Mouse (Mus musculus) small intestine, adult 2 months (tissue): Measurements from ENCODE around the gene Blvra. TPM values are rescaled to one million over a fixed set of nuclear protein-coding genes. Genes with fewer than 3 reads are reported as not detected.
"Not testable (repeated sequence)": the region's sequence is repeated elsewhere in the genome, so short reads cannot be mapped to it uniquely, and the experiment has no call there.

Experiments
- H3K27ac ChIP-seq: fragments of 200-500 bp; 2 replicates; pipeline ENCODE4 v1.5.1; 2012; ENCODE audit warnings: low read depth, low read length, control low read depth, inconsistent platforms; ENCODE audit not compliant: insufficient read depth
- H3K27me3 ChIP-seq: fragments of 200-500 bp; 2 replicates; pipeline ENCODE4 v1.6.1; 2012; ENCODE audit warnings: mild to moderate bottlenecking, moderate library complexity, low read length, inconsistent platforms; ENCODE audit not compliant: control insufficient read depth, insufficient read depth
- H3K36me3 ChIP-seq: fragments of 200-500 bp; 2 replicates; pipeline ENCODE4 v1.6.1; 2012; ENCODE audit warnings: mild to moderate bottlenecking, low read length, control low read depth, inconsistent platforms; ENCODE audit not compliant: control insufficient read depth, insufficient read depth
- H3K4me1 ChIP-seq: fragments of 200-500 bp; 2 replicates; pipeline ENCODE4 v1.6.1; 2012; ENCODE audit warnings: low read length, inconsistent platforms, mixed read lengths; ENCODE audit not compliant: control insufficient read depth, insufficient read depth, insufficient read length
- H3K4me3 ChIP-seq: fragments of 200-500 bp; 2 replicates; pipeline ENCODE4 v1.5.1; 2012; ENCODE audit warnings: low read depth, mild to moderate bottlenecking, control low read depth, inconsistent platforms, low read length, moderate library complexity
- CTCF ChIP-seq: fragments of 200-500 bp; IDR thresholded peaks from 2 replicates; pipeline ENCODE4 v1.5.1; 2012; ENCODE audit warnings: low read depth, mild to moderate bottlenecking, control low read depth, inconsistent platforms, low read length, moderate library complexity, mixed read lengths; ENCODE audit not compliant: insufficient replicate concordance, insufficient read length; ENCODE audit errors: extremely low read depth
- POLR2A ChIP-seq: fragments of 200-500 bp; IDR thresholded peaks from 2 replicates; pipeline ENCODE4 v1.6.1; 2012; ENCODE audit warnings: low read depth, mild to moderate bottlenecking, control low read depth, inconsistent platforms, low read length, moderate library complexity
- WGBS: fragments of 180-500 bp; shearing (Covaris S2); methylation state at CpG from one replicate; pipeline ENCODE4 v1.1.7; 2018; 5-methylcytosine and 5-hydroxymethylcytosine counted together
- polyA plus RNA-seq: library from polyadenylated mRNA; depleted of rRNA; stranded (reverse); fragments of >200 nt; gene quantifications from 2 replicates; pipeline ENCODE4 v1.2.3, GENCODE M21; 2012

Gene Blvra
- polyA plus RNA-seq, 1 experiment: 3.7 TPM

- Histone ChIP-seq H3K4me3 (no peak overlapping the region), H3K27ac (no peak overlapping the region), H3K4me1 (no peaks in the 10 kb centered on the region), H3K36me3 (peaks cover 24% of the 10 kb centered on the region), H3K27me3 (no peaks in the 10 kb centered on the region)
- WGBS: 84% methylated on average over 4 of the region's 4 CpGs
- TF ChIP-seq POLR2A (no peak), CTCF (no peak)
Observed at GRCm38 (mm10) chr2:127108986-127109385, 38.5 kb downstream of the Blvra start.

GRCm38 (mm10) chr2:127121591-127122235 is 51.2 kb downstream of the Blvra start:
- TF ChIP-seq POLR2A (no peak), CTCF (no peak)
- Histone ChIP-seq H3K4me3 (no peak overlapping the region), H3K4me1 (no peaks in the 10 kb centered on the region), H3K36me3 (peaks cover 27% of the 10 kb centered on the region), H3K27ac (peak overlapping the region; percentile 28), H3K27me3 (no peaks in the 10 kb centered on the region)
- WGBS: 81% methylated on average over 8 of the region's 8 CpGs

GRCm38 (mm10) chr2:127128926-127129325 is 58.5 kb downstream of the Blvra start:
- Histone ChIP-seq H3K27me3 (no peaks in the 10 kb centered on the region), H3K36me3 (peaks cover 4% of the 10 kb centered on the region)
- 75% methylated on average over 5 of the region's 5 CpGs for WGBS

GRCm38 (mm10) chr2:127131353-127131752 is 60.9 kb downstream of the Blvra start:
- Histone ChIP-seq H3K27me3 (no peaks in the 10 kb centered on the region), H3K27ac (no peak overlapping the region), H3K36me3 (0 out of 2 replicates have a peak, but pooled peaks cover 1% of the 10 kb centered on the region), H3K4me1 (peaks cover 4% of the 10 kb centered on the region; the same call in 1 of the 2 replicates), H3K4me3 (no peak overlapping the region)
- WGBS: 35% methylated on average over 8 of the region's 8 CpGs
- TF ChIP-seq POLR2A: no peak
- no peak for TF ChIP-seq CTCF

More at GRCm38 (mm10) chr2:127128926-127129325, 58.5 kb downstream of the Blvra start:
- no peak for TF ChIP-seq CTCF
- TF ChIP-seq POLR2A: no peak
- Histone ChIP-seq H3K4me1 (peaks cover 4% of the 10 kb centered on the region; the same call in 1 of the 2 replicates), H3K4me3 (no peak overlapping the region), H3K27ac (no peak overlapping the region)

- TF ChIP-seq POLR2A (peak; percentile 93), CTCF (no peak)
- peak within 1 kb of the TSS; percentile 91 for H3K4me3 ChIP-seq
- H3K27me3 ChIP-seq: no peaks in the 10 kb centered on the region
- H3K4me1 ChIP-seq: peaks cover 11% of the 10 kb centered on the region; the same call in 1 of the 2 replicates
- peak within 1 kb of the TSS; percentile 88 for H3K27ac ChIP-seq
- 1% methylated on average over 57 of the region's 57 CpGs for WGBS
- H3K36me3 ChIP-seq: no peaks in the 10 kb centered on the region
Observed at GRCm38 (mm10) chr2:127133621-127134461, 63.4 kb downstream of the Blvra start, which contains the start of gene Ncaph. Gene Ncaph, minus strand, starts transcription at chr2:127133954.

GRCm38 (mm10) chr2:127135255-127135654 is 64.8 kb downstream of the Blvra start:
- H3K27me3 ChIP-seq, H3K36me3 ChIP-seq, H3K27ac ChIP-seq, H3K4me3 ChIP-seq: not testable (repeated sequence)
- 24% methylated on average over 3 of the region's 3 CpGs for WGBS
- H3K4me1 ChIP-seq: peaks cover 11% of the 10 kb centered on the region; the same call in 1 of the 2 replicates

GRCm38 (mm10) chr2:127136979-127137378 is 66.5 kb downstream of the Blvra start:
- 3% methylated on average over 5 of the region's 5 CpGs for WGBS
- Histone ChIP-seq H3K27ac (peak overlapping the region; percentile 26), H3K4me3 (no peak overlapping the region), H3K27me3 (no peaks in the 10 kb centered on the region), H3K36me3 (peaks cover 1% of the 10 kb centered on the region; the same call in 1 of the 2 replicates), H3K4me1 (peaks cover 12% of the 10 kb centered on the region; the same call in 1 of the 2 replicates)
- TF ChIP-seq CTCF (no peak), POLR2A (no peak)
